Mouse (Mus musculus) midbrain, embryonic 11.5 days (tissue): Measurements from ENCODE around the gene Ap3s2. TPM values are rescaled to one million over a fixed set of nuclear protein-coding genes. Genes with fewer than 3 reads are reported as not detected.

ENCODE experiments used
- ATAC-seq: fragments of 200-750 bp; cut with Nextera tagmentation; 2 replicates; pipeline ENCODE4 v1.8.0; 2017; ENCODE audit warnings: moderate TSS enrichment, moderate library complexity; ENCODE audit not compliant: low FRiP score
- DNase-seq: peaks from one replicate; pipeline ENCODE4 v3.0.0; 2015; ENCODE audit warnings: low spot score; ENCODE audit errors: missing footprints
- H3K27ac ChIP-seq: fragments of 300-500 bp; sonication (generic); 2 replicates; pipeline ENCODE4 v1.5.1; 2014; ENCODE audit warnings: low read depth, low read length
- H3K27me3 ChIP-seq: fragments of 300-500 bp; sonication (generic); 2 replicates; pipeline ENCODE4 v1.6.1; 2014; ENCODE audit warnings: mild to moderate bottlenecking, low read length, moderate library complexity, mixed read lengths; ENCODE audit not compliant: control insufficient read depth, insufficient read depth
- H3K36me3 ChIP-seq: fragments of 300-500 bp; sonication (generic); 2 replicates; pipeline ENCODE4 v1.6.1; 2014; ENCODE audit warnings: mild to moderate bottlenecking, low read length, moderate library complexity, mixed read lengths; ENCODE audit not compliant: control insufficient read depth, insufficient read depth
- H3K4me1 ChIP-seq: fragments of 300-500 bp; sonication (generic); 2 replicates; pipeline ENCODE4 v1.6.1; 2014; ENCODE audit warnings: low read length; ENCODE audit not compliant: control insufficient read depth, insufficient read depth
- H3K4me2 ChIP-seq: fragments of 300-500 bp; sonication (generic); 2 replicates; pipeline ENCODE4 v1.6.1; 2014; ENCODE audit warnings: mild to moderate bottlenecking, moderate library complexity
- H3K4me3 ChIP-seq: fragments of 300-500 bp; sonication (generic); 2 replicates; pipeline ENCODE4 v1.5.1; 2014; ENCODE audit warnings: low read depth, low read length
- H3K9ac ChIP-seq: fragments of 300-500 bp; sonication (generic); 2 replicates; pipeline ENCODE4 v1.6.1; 2014; ENCODE audit warnings: low read length
- H3K9me3 ChIP-seq: fragments of 300-500 bp; sonication (generic); 2 replicates; pipeline ENCODE4 v1.6.1; 2016; ENCODE audit warnings: low read length; ENCODE audit not compliant: control insufficient read depth
- WGBS: fragments of 180-500 bp; shearing (Covaris S2); extraction: QIAGEN DNeasy Blood & Tissue Kit; methylation state at CpG from one replicate; pipeline ENCODE4 v1.1.7; 2014; 5-methylcytosine and 5-hydroxymethylcytosine counted together
- polyA plus RNA-seq: library from polyadenylated mRNA; unstranded; fragments of >200 nt; fragmentation: Nextera tagmentation; extraction: Ambion mirVana; gene quantifications from 2 replicates; pipeline ENCODE4 v1.2.1, GENCODE M21; 2014

The Ap3s2 gene
- 60.4 and 63.4 TPM in 2 replicates for polyA plus RNA-seq

DNA sequence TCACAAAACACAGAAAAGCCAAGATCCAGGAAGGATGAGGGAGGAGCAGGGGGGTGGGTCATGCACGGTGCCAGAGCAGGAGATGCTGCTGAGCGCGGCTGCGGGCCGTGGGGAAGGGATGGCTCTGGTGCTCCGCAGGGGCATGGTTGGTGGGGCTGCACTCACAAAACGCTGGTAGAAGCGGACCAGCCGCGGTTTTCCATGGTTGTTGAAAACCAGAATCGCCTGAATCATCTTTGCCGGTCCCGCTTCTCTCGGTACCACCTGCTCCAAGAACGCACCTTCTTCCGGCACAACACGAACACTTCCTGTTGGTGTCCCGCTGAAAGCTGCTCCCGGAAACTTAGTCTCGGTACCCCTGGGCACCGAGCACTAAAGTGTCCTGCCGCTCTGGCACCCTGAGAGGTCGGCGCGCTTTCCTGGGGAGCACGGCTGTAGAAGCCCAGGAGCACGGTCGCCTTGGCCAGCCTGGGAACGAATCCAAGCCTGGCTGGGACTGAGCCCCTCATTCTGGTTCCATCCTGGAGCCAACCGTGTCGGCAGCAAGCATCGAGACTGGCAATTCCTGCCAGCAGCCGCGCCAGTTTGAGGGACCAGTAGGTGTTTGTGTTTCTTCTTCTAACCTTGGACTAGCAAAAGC lies at the start of gene Ap3s2:
Gene Ap3s2 (minus strand): TSS at position 306 of the 640 bp plus-strand sequence.
- peak within 1 kb of the TSS; percentile 68 for H3K4me3 ChIP-seq
- ATAC-seq = peak; percentile 97
- under 1% methylated on average over 34 of the region's 34 CpGs for WGBS
- H3K9ac ChIP-seq = peak within 1 kb of the TSS; percentile 80
- no peaks in the 10 kb centered on the region for H3K9me3 ChIP-seq
- peak within 1 kb of the TSS; percentile 45; the same call in 1 of the 2 replicates for H3K27ac ChIP-seq
- H3K4me1 ChIP-seq = peaks cover 8% of the 10 kb centered on the region; the same call in 1 of the 2 replicates
- peak within 1 kb of the TSS; percentile 56 for H3K4me2 ChIP-seq
- no peaks in the 10 kb centered on the region for H3K36me3 ChIP-seq
- no peaks in the 10 kb centered on the region for H3K27me3 ChIP-seq
- DNase-seq = peak; percentile 98

DNA sequence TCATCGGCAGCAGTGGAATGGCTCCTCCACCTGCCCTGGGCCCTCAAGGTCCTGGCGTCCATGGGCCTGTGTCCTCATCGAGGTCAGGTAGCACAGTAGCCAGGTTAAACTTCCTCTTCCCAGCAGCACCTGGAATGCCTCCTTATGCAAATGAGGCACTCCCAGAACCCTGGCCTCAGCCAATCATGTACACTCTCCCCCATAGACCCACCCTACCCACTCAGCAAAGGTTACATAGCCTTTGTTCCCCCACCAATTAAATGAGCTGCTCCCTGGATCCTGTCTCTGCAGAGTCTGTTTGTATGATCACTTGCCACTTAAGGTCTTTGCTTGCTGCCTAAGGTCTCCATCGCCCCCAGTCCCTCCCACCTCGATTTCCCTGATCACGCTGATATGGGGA lies 47.9 kb upstream of the Ap3s2 start:
- Histone ChIP-seq H3K9ac (no peak overlapping the region), H3K27ac (no peak overlapping the region), H3K27me3 (no peaks in the 10 kb centered on the region), H3K4me2 (no peak overlapping the region), H3K9me3 (no peaks in the 10 kb centered on the region), H3K4me3 (no peak overlapping the region), H3K36me3 (no peaks in the 10 kb centered on the region), H3K4me1 (no peaks in the 10 kb centered on the region)
- ATAC-seq = no peak
- whole genome bisulfite sequencing = 85% methylated on average over 6 of the region's 6 CpGs
- no peak for DNase-seq

DNA sequence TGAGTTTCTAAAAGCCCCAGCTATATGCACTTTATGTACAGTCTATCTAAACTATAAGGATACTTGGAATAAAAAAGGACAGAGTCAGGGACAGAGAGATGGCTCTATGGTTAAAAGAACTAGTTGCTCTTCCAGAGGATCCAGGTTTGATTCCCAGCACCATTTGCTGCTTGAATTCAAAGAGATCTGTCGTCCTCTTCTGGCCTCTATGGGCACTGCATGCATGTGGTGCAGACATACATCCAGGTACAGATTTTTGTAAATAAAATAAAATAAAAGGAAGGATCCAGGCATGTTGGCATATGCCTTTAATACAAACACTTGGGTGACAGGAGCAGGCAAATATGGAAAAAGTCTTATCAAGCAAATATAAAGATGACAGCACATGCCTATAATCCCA lies 41.2 kb upstream of the Ap3s2 start:
- Histone ChIP-seq H3K4me2 (no peak overlapping the region), H3K36me3 (no peaks in the 10 kb centered on the region), H3K9me3 (no peaks in the 10 kb centered on the region), H3K4me1 (no peaks in the 10 kb centered on the region), H3K9ac (no peak overlapping the region), H3K27ac (no peak overlapping the region), H3K4me3 (no peak overlapping the region), H3K27me3 (no peaks in the 10 kb centered on the region)
- ATAC-seq = no peak
- WGBS = 58% methylated on average over 1 of the region's 1 CpGs
- DNase-seq = no peak

DNA sequence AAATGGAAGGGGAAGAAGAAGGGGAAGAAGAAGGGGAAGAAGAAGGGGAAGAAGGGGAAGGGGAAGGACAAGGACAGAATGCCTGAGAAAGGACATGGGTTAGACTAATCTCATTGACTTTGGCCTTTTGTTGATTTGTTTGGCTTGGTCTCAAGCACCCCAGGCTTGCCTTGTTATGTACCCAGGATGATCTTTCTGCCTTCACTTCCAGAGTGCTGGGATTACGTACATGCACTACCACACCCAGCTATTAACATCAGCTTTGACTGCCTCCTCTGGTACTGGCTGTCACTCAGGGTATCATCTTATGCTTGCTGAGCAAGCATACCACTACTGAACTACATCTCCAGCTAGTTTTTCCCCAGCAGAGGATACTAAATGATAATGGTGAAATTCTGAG lies 35.7 kb upstream of the Ap3s2 start:
- 71% methylated on average over 1 of the region's 1 CpGs for WGBS
- DNase-seq = no peak

DNA sequence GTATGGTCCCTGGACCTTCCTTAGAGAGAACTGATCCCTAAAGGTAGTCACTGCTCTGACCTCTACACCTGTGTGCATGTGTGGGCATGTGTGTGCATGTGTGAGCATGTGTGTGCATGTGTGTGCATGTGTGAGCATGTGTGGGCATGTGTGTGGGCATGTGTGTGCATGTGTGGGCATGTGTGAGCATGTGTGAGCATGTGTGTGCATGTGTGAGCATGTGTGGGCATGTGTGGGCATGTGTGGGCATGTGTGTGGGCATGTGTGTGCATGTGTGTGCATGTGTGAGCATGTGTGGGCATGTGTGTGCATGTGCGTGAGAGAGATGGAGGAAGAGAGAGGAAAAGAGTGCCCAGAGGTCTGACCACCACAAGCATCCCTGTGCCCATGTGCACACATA lies 34.4 kb upstream of the Ap3s2 start:
- H3K4me3 ChIP-seq = no peak overlapping the region
- H3K36me3 ChIP-seq = no peaks in the 10 kb centered on the region
- no peak overlapping the region for H3K9ac ChIP-seq
- no peak overlapping the region for H3K27ac ChIP-seq
- no peaks in the 10 kb centered on the region for H3K4me1 ChIP-seq
- no peaks in the 10 kb centered on the region for H3K9me3 ChIP-seq
- DNase-seq (no peak), ATAC-seq (no peak)
- no peaks in the 10 kb centered on the region for H3K27me3 ChIP-seq
- no peak overlapping the region for H3K4me2 ChIP-seq
- 96% methylated on average over 1 of the region's 1 CpGs for WGBS

More for the DNA sequence above, 35.7 kb upstream of the Ap3s2 start:
- Histone ChIP-seq H3K36me3 (no peaks in the 10 kb centered on the region), H3K9ac (no peak overlapping the region), H3K4me1 (no peaks in the 10 kb centered on the region), H3K27ac (no peak overlapping the region), H3K4me2 (no peak overlapping the region), H3K9me3 (no peaks in the 10 kb centered on the region), H3K27me3 (no peaks in the 10 kb centered on the region), H3K4me3 (no peak overlapping the region)
- no peak for ATAC-seq

DNA sequence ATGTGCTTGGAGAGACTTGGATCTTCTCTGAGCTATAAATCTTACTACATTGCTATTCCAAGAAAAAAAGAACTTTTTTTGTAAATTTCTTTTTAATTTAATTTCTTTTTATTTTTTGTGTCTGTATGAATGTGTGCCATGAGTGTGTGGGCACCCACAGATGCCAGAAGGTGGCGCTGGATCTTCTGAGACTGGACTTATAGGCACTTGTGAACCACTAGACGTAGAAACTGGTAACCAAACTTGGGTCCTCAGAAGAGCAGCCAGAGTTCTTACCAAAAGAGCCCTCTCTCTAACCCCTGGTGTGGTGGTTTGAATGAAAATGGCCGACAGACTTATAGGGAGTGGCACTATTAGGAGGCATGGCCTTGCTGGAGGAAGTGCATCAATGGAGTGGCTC lies 30.6 kb upstream of the Ap3s2 start:
- no peak overlapping the region for H3K4me3 ChIP-seq
- no peak overlapping the region for H3K27ac ChIP-seq
- no peak for DNase-seq
- no peaks in the 10 kb centered on the region for H3K9me3 ChIP-seq
- ATAC-seq = no peak
- H3K4me1 ChIP-seq = no peaks in the 10 kb centered on the region
- H3K4me2 ChIP-seq = no peak overlapping the region
- H3K36me3 ChIP-seq = no peaks in the 10 kb centered on the region
- no peak overlapping the region for H3K9ac ChIP-seq
- 71% methylated on average over 3 of the region's 3 CpGs for WGBS
- no peaks in the 10 kb centered on the region for H3K27me3 ChIP-seq

DNA sequence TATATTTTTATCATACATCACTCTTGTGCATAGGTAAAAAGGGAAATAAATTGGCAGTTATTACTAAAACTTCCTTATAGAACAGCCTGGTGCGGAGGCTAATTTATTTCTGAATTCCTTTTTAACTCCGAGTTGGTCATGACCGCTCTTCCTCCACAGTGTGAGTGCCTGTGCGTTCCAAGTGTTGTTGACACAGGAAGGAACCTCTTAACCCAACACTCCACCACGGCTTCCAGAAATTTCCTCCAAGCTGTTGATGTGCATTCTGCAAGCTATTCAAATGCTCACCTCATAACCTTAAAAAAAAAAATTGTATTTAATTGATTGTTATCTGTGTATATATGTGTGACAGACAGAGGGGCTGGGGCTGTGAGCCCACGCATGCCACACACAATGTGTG lies 29.8 kb upstream of the Ap3s2 start:
- 81% methylated on average over 6 of the region's 6 CpGs for WGBS
- no peak for DNase-seq

DNA sequence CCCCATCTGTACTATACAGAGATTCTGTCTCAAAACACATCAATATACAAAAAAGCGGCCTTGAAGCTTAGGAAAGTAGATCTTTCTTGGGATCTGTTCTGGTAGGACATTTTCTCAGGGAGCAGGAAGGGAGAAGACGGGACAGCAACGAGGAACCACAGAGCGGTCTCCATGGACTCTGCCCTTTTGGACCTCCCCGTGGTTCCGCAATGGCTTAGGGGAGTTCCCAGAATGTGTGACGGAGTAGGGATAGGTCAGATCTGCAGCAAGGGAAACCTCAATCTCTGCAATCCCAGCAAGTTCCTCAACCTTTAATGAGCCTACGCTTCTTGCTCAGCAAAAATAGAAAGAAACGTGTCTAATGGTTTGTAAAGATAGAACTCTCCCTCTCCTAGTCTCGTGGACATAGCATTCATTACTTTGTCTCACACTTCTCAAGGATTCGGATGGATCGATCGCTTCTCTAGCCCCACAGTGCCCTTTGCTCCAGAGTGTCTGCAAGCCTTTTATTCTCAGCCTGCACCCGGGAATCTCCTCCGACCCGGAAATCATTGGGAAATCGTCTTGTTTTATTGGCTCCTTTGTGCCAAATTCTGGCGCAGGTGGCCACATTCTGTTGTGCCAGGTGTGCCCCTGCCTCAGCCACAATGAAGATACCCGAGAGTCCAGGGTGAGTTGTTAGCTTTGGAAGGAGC lies 15.2 kb upstream of the Ap3s2 start:
- peak overlapping the region; percentile 50 for H3K4me2 ChIP-seq
- H3K9me3 ChIP-seq = no peaks in the 10 kb centered on the region
- H3K4me1 ChIP-seq = peaks cover 2% of the 10 kb centered on the region
- no peaks in the 10 kb centered on the region for H3K27me3 ChIP-seq
- no peak overlapping the region for H3K27ac ChIP-seq
- peak overlapping the region; percentile 48 for H3K4me3 ChIP-seq
- ATAC-seq (no peak), DNase-seq (peak; percentile 90)
- no peaks in the 10 kb centered on the region for H3K36me3 ChIP-seq
- peak overlapping the region; percentile 75 for H3K9ac ChIP-seq
- 10% methylated on average over 19 of the region's 19 CpGs for WGBS

More for the DNA sequence above, 29.8 kb upstream of the Ap3s2 start:
- Histone ChIP-seq H3K4me3 (no peak overlapping the region), H3K27ac (no peak overlapping the region), H3K27me3 (no peaks in the 10 kb centered on the region), H3K4me1 (no peaks in the 10 kb centered on the region), H3K9me3 (no peaks in the 10 kb centered on the region), H3K36me3 (no peaks in the 10 kb centered on the region), H3K9ac (no peak overlapping the region), H3K4me2 (no peak overlapping the region)
- no peak for ATAC-seq

DNA sequence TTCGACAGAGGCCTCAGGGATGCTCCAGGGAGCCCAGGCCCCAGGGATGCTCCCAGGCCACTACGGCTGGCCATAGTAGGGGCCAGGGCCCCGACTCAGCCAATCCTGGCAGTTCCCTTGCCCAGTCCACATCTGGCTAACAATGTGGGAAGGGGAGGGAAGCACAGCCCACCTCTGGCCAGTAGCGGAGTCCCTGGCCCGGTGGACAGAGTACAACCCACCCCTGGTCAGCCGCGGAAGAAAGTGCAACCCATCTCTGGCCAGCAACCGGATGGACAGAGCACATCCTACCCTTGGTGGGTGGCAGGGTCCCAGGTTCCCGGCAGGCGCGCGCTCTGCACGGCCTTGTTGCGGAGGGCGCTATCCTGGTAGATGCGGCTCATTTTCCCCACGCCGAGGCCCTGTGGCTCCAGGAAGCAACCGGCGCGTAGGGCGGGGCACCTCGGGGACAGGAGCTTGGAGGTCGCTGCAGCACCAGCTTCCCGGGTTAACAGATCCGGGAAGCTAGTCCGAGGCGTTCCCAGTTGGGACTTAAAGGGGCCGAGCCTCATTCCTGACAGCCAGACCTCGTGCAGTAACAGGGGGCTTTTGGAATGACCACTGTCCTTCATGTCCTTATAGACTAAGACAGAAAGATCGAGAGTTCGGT lies 14.5 kb upstream of the Ap3s2 start, which contains the start of gene Arpin:
Gene Arpin (minus strand): TSS at position 498 of the 649 bp plus-strand sequence.
- Histone ChIP-seq H3K4me2 (peak within 1 kb of the TSS; percentile 50), H3K4me1 (peaks cover 2% of the 10 kb centered on the region), H3K4me3 (peak within 1 kb of the TSS; percentile 48), H3K27me3 (no peaks in the 10 kb centered on the region), H3K27ac (peak within 1 kb of the TSS; percentile 50), H3K36me3 (no peaks in the 10 kb centered on the region), H3K9me3 (no peaks in the 10 kb centered on the region), H3K9ac (peak within 1 kb of the TSS; percentile 75)
- DNase-seq (peak; percentile 97), ATAC-seq (peak; percentile 87)
- WGBS = under 1% methylated on average over 32 of the region's 32 CpGs
